Mouse (Mus musculus) kidney, postnatal 0 days (tissue): ENCODE results near the gene Gm7982. TPM values are rescaled to one million over a fixed set of nuclear protein-coding genes. Genes with fewer than 3 reads are reported as not detected.
"Not testable (repeated sequence)": the region's sequence is repeated elsewhere in the genome, so short reads cannot be mapped to it uniquely, and the experiment has no call there.

Experiments
- ATAC-seq: fragments of 200-750 bp; cut with Nextera tagmentation; replicated peaks from 2 replicates; pipeline ENCODE4 v1.8.0; 2017; ENCODE audit warnings: low read depth, moderate number of reproducible peaks, moderate TSS enrichment, moderate library complexity; ENCODE audit not compliant: low FRiP score
- DNase-seq: peaks from one replicate; pipeline ENCODE4 v3.0.0-alpha.2; 2016; ENCODE audit warnings: low spot score
- H3K27ac ChIP-seq: fragments of 300-500 bp; sonication (generic); 2 replicates; pipeline ENCODE4 v1.5.1; 2014; ENCODE audit warnings: mild to moderate bottlenecking
- H3K27me3 ChIP-seq: fragments of 300-500 bp; sonication (generic); 2 replicates; pipeline ENCODE4 v1.6.1; 2014; ENCODE audit warnings: low read length, mixed read lengths; ENCODE audit not compliant: insufficient read depth
- H3K36me3 ChIP-seq: fragments of 300-500 bp; sonication (generic); 2 replicates; pipeline ENCODE4 v1.6.1; 2014; ENCODE audit warnings: low read length, mixed read lengths; ENCODE audit not compliant: insufficient read depth
- H3K4me1 ChIP-seq: fragments of 300-500 bp; sonication (generic); replicated peaks from 2 replicates; pipeline ENCODE4 v1.6.1; 2014; ENCODE audit warnings: antibody characterized with exemption, low read length, mixed read lengths; ENCODE audit not compliant: insufficient read depth
- H3K4me2 ChIP-seq: fragments of 300-500 bp; sonication (generic); 2 replicates; pipeline ENCODE4 v1.6.1; 2014; ENCODE audit warnings: mild to moderate bottlenecking, low read length, moderate library complexity, mixed read lengths
- H3K4me3 ChIP-seq: fragments of 300-500 bp; sonication (generic); replicated peaks from 2 replicates; pipeline ENCODE4 v1.5.1; 2014; ENCODE audit warnings: low read depth, low read length
- H3K9ac ChIP-seq: fragments of 300-500 bp; sonication (generic); 2 replicates; pipeline ENCODE4 v1.6.1; 2014; ENCODE audit warnings: low read depth, low read length
- H3K9me3 ChIP-seq: fragments of 300-500 bp; sonication (generic); replicated peaks from 2 replicates; pipeline ENCODE4 v1.6.1; 2016; ENCODE audit warnings: low read length, inconsistent platforms, mixed read lengths
- WGBS: fragments of 180-500 bp; shearing (Covaris S2); extraction: QIAGEN DNeasy Blood & Tissue Kit; methylation state at CpG from one replicate; pipeline ENCODE4 v1.1.7; 2014; 5-methylcytosine and 5-hydroxymethylcytosine counted together
- polyA plus RNA-seq: library from polyadenylated mRNA; unstranded; fragments of >200 nt; fragmentation: Nextera tagmentation; extraction: Ambion mirVana; gene quantifications from 2 replicates; pipeline ENCODE4 v1.2.1, GENCODE M21; 2015

The Gm7982 gene
- not detected in 2 replicates for polyA plus RNA-seq

- not testable (repeated sequence) for H3K27ac ChIP-seq, H3K4me2 ChIP-seq, H3K4me3 ChIP-seq, H3K9ac ChIP-seq, H3K36me3 ChIP-seq, H3K9me3 ChIP-seq, H3K27me3 ChIP-seq, DNase-seq, ATAC-seq, H3K4me1 ChIP-seq
- WGBS: no CpG with 5 or more reads among the region's 3 CpGs
Measured at GRCm38 (mm10) chr5:95741714-95742113, at the start of gene Gm7982. Gene Gm7982 (plus strand): TSS chr5:95742014.

- H3K9me3 ChIP-seq, H3K9ac ChIP-seq, H3K36me3 ChIP-seq, H3K27me3 ChIP-seq, H3K4me1 ChIP-seq, H3K4me3 ChIP-seq, H3K4me2 ChIP-seq, ATAC-seq, H3K27ac ChIP-seq, DNase-seq: not testable (repeated sequence)
- no CpG with 5 or more reads among the region's 1 CpGs for WGBS
Measured at GRCm38 (mm10) chr5:95736073-95736472, 5.7 kb upstream of the Gm7982 start, which contains the start of gene Gm7978. Gene Gm7978 (minus strand): TSS chr5:95736173.

- not testable (repeated sequence) for H3K4me3 ChIP-seq, H3K4me1 ChIP-seq, DNase-seq, H3K9ac ChIP-seq, ATAC-seq, H3K9me3 ChIP-seq, H3K27ac ChIP-seq, H3K36me3 ChIP-seq, H3K27me3 ChIP-seq, H3K4me2 ChIP-seq
- no CpG with 5 or more reads among the region's 2 CpGs for WGBS
Measured at GRCm38 (mm10) chr5:95775690-95776089, 33.9 kb downstream of the Gm7982 start, which contains the start of gene E330014E10Rik. Gene E330014E10Rik (plus strand): TSS chr5:95775990.

Other genes with a start within 250 kb of the Gm7982 start
- gene Gm3286, start 231.3 kb upstream of the Gm7982 start, polyA plus RNA-seq: not detected in 2 replicates
- not detected in 2 replicates for gene Gm7971, start 147.1 kb upstream of the Gm7982 start, polyA plus RNA-seq
- not detected in 2 replicates for gene Gm7978, start 5.8 kb upstream of the Gm7982 start, polyA plus RNA-seq
- gene E330014E10Rik, start 34.0 kb downstream of the Gm7982 start, polyA plus RNA-seq: not detected in 2 replicates
- gene Cxcl13, start 214.9 kb downstream of the Gm7982 start, polyA plus RNA-seq: 4.9 and 6.0 TPM in 2 replicates